Mouse (Mus musculus) kidney, adult 2 months (tissue): ENCODE data around the gene Olfr709-ps1. TPM values are rescaled to one million over a fixed set of nuclear protein-coding genes. Genes with fewer than 3 reads are reported as not detected.
"Not testable (repeated sequence)": the region's sequence is repeated elsewhere in the genome, so short reads cannot be mapped to it uniquely, and the experiment has no call there.

Experiments
- DNase-seq: peaks from one replicate; pipeline ENCODE4 v3.0.0; 2021
- H3K27ac ChIP-seq: fragments of 200-500 bp; 2 replicates; pipeline ENCODE4 v1.5.1; 2012; ENCODE audit warnings: low read depth, low read length, control low read depth, inconsistent platforms; ENCODE audit not compliant: insufficient read depth
- H3K27me3 ChIP-seq: fragments of 200-500 bp; replicated peaks from 2 replicates; pipeline ENCODE4 v1.6.1; 2012; ENCODE audit warnings: mild to moderate bottlenecking, moderate library complexity, low read length, inconsistent platforms; ENCODE audit not compliant: control insufficient read depth, insufficient read depth
- H3K36me3 ChIP-seq: fragments of 200-500 bp; 2 replicates; pipeline ENCODE4 v1.6.1; 2012; ENCODE audit warnings: mild to moderate bottlenecking, moderate library complexity, low read length, inconsistent platforms; ENCODE audit not compliant: control insufficient read depth, insufficient read depth
- H3K4me1 ChIP-seq: fragments of 200-500 bp; 2 replicates; pipeline ENCODE4 v1.6.1; 2011; ENCODE audit warnings: low read length; ENCODE audit not compliant: control insufficient read depth, insufficient read depth
- H3K4me3 ChIP-seq: fragments of 200-500 bp; 2 replicates; pipeline ENCODE4 v1.5.1; 2011; ENCODE audit warnings: mild to moderate bottlenecking, low read depth, low read length, control low read depth; ENCODE audit not compliant: insufficient read depth
- CTCF ChIP-seq: fragments of 200-500 bp; conservative IDR thresholded peaks from 2 replicates; pipeline ENCODE4 v1.5.1; 2011; ENCODE audit warnings: low read depth, mild to moderate bottlenecking, control low read depth, low read length, moderate library complexity, mixed read lengths; ENCODE audit not compliant: insufficient read depth, insufficient read length
- POLR2A ChIP-seq: fragments of 200-500 bp; IDR thresholded peaks from one replicate; pipeline ENCODE4 v1.6.1; 2011; ENCODE audit warnings: low read depth, low read length, control low read depth
- WGBS: fragments of 180-500 bp; shearing (Covaris S2); methylation state at CpG from one replicate; pipeline ENCODE4 v1.1.7; 2018; 5-methylcytosine and 5-hydroxymethylcytosine counted together
- polyA plus RNA-seq: library from polyadenylated mRNA; depleted of rRNA; stranded (reverse); fragments of >200 nt; gene quantifications from 2 replicates; pipeline ENCODE4 v1.2.3, GENCODE M21; 2012; rRNA removed

The Olfr709-ps1 gene
- polyA plus RNA-seq: not detected in 2 replicates

DNA sequence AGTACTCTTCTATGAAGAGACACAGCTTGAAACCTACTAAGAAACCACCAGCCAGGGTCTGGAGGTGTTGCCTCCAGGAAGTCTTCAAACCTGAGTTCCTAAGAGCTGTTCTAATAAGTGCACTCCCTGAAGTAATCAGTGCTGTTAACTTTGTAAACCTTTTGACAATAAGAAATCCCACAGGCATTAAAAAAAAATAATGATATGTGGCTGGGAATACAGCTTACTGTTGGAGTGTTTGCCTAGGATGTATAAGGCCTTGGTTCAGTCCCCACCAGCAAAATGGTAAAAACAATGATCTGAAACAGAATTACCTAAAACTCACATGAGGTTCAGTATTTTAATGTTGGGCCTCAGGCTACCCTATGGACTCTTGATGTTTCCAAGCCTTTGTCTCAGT lies at the start of gene Olfr709-ps1:
Gene Olfr709-ps1 (minus strand): TSS at position 101 of the 400 bp plus-strand sequence.
- TF ChIP-seq POLR2A (no peak), CTCF (no peak)
- Histone ChIP-seq H3K4me1 (no peaks in the 10 kb centered on the region), H3K27me3 (no peaks in the 10 kb centered on the region), H3K4me3 (no peak within 1 kb of the TSS), H3K27ac (no peak within 1 kb of the TSS), H3K36me3 (no peaks in the 10 kb centered on the region)
- DNase-seq: no peak

GRCm38 (mm10) chr7:106975353-106975752 lies 43.3 kb upstream of the Olfr709-ps1 start, which contains the start of gene Olfr711:
TSS of gene Olfr711 (minus strand) at chr7:106975453.
- WGBS: 54% methylated on average over 1 of the region's 1 CpGs
- H3K4me1 ChIP-seq: no peaks in the 10 kb centered on the region
- H3K27ac ChIP-seq: no peak within 1 kb of the TSS
- H3K36me3 ChIP-seq: no peaks in the 10 kb centered on the region
- no peak within 1 kb of the TSS for H3K4me3 ChIP-seq
- no peak for DNase-seq
- no peaks in the 10 kb centered on the region for H3K27me3 ChIP-seq
- TF ChIP-seq POLR2A (no peak), CTCF (no peak)

GRCm38 (mm10) chr7:106967503-106967902 lies 35.5 kb upstream of the Olfr709-ps1 start:
- not testable (repeated sequence) for H3K27ac ChIP-seq, H3K4me1 ChIP-seq, H3K27me3 ChIP-seq, H3K4me3 ChIP-seq, DNase-seq, H3K36me3 ChIP-seq
- TF ChIP-seq CTCF: 0 out of 2 replicates have a peak, but pooled peaks have one; percentile 18

DNA sequence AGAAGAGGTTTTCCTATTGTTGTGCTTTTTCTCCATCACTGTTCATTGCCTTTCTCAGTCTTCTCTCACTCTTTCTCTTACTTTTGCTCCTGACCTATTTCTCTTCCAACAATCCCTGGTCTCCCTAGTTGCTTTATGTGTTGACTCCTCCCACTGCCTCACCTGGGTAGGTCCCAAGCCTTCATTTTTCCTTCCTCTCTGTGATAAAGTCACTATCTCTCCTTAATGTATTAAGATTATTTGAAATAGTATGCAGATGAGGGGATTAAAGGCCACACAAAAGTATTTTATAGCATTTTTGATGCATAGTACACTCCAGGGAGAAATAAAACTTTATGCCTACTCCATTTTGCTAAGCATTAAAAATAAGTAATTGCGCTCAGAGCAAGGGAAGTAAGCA lies 31.8 kb upstream of the Olfr709-ps1 start, which contains the start of gene Olfr6:
Gene Olfr6 (minus strand): TSS at position 101 of the 400 bp plus-strand sequence.
- TF ChIP-seq POLR2A (no peak), CTCF (no peak)
- no peak for DNase-seq
- WGBS: 84% methylated on average over 1 of the region's 1 CpGs

GRCm38 (mm10) chr7:106948212-106948611 lies 16.2 kb upstream of the Olfr709-ps1 start, which contains the start of gene Olfr710:
TSS of gene Olfr710 (minus strand) at chr7:106948312.
- H3K27ac ChIP-seq: no peak within 1 kb of the TSS
- 68% methylated on average over 3 of the region's 3 CpGs for WGBS
- H3K27me3 ChIP-seq: no peaks in the 10 kb centered on the region
- TF ChIP-seq POLR2A (no peak), CTCF (no peak)
- no peak within 1 kb of the TSS for H3K4me3 ChIP-seq
- no peaks in the 10 kb centered on the region for H3K4me1 ChIP-seq
- H3K36me3 ChIP-seq: no peaks in the 10 kb centered on the region
- DNase-seq: no peak

More for the DNA sequence above, 31.8 kb upstream of the Olfr709-ps1 start, which contains the start of gene Olfr6:
- Histone ChIP-seq H3K4me3 (no peak within 1 kb of the TSS), H3K27ac (no peak within 1 kb of the TSS), H3K27me3 (no peaks in the 10 kb centered on the region), H3K4me1 (no peaks in the 10 kb centered on the region), H3K36me3 (no peaks in the 10 kb centered on the region)

- not testable (repeated sequence) for H3K36me3 ChIP-seq, DNase-seq, H3K27me3 ChIP-seq, H3K27ac ChIP-seq, H3K4me1 ChIP-seq, H3K4me3 ChIP-seq
- WGBS: 91% methylated on average over 7 of the region's 7 CpGs
Observed at GRCm38 (mm10) chr7:106920961-106921360, 11.1 kb downstream of the Olfr709-ps1 start.

DNA sequence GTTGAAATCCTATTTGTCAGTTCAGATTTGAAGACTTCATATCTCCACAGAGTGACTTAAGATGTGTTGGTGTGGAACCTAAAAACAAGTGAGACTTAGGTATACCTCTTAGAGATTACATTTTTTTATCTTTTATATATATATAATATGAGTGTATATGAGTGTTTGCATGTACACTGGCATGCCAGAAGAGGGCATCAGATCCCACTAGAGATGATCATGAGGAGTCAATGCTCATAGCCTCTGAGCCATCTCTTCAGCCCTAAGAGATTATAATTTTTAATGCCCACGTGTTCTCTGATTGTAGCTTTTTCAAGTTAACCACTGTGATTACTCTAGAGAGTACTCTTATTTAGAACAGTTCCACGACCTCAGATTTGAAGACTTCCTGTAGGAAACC lies 24.3 kb downstream of the Olfr709-ps1 start, which contains the start of gene Olfr1532-ps1:
Gene Olfr1532-ps1 (plus strand): TSS at position 326 of the 400 bp plus-strand sequence.
- Histone ChIP-seq H3K4me3 (no peak within 1 kb of the TSS), H3K36me3 (no peaks in the 10 kb centered on the region), H3K4me1 (no peaks in the 10 kb centered on the region), H3K27ac (no peak within 1 kb of the TSS), H3K27me3 (no peaks in the 10 kb centered on the region)
- no peak for DNase-seq
- 65% methylated on average over 2 of the region's 2 CpGs for WGBS
- no peak for TF ChIP-seq POLR2A
- TF ChIP-seq CTCF: no peak

DNA sequence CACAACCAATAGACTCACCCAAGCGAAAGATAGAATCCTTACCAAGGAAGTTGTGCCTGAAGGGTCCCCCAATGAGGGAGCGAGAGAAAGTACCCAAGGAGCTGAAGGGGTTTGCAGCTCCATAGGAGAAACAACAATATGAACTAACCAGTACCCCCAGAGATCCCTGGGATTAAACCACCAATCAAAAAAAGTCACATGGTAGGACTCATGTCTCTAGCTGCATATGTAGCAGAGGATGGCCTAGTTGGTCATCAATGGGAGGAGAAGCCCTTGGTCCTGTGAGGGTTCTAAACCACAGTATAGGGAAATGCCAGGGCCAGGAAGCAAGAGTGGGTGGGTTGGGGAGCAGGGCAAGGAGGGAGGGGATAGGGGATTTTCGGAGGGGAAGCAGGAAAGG lies 30.9 kb downstream of the Olfr709-ps1 start, which contains the start of gene Olfr707:
Gene Olfr707 (minus strand): TSS at position 101 of the 400 bp plus-strand sequence.
- H3K36me3 ChIP-seq, H3K27ac ChIP-seq, H3K4me1 ChIP-seq, DNase-seq, H3K4me3 ChIP-seq, H3K27me3 ChIP-seq: not testable (repeated sequence)
- WGBS: 74% methylated on average over 3 of the region's 3 CpGs
